Mouse (Mus musculus) stomach, embryonic 14.5 days (tissue): ENCODE measurements around the gene Adipoq. TPM values are rescaled to one million over a fixed set of nuclear protein-coding genes. Genes with fewer than 3 reads are reported as not detected.
"Not testable (repeated sequence)": the region's sequence is repeated elsewhere in the genome, so short reads cannot be mapped to it uniquely, and the experiment has no call there.

Experiments used
- ATAC-seq: fragments of 200-750 bp; cut with Nextera tagmentation; 2 replicates; pipeline ENCODE4 v1.8.0; 2017; ENCODE audit warnings: low read depth, moderate TSS enrichment; ENCODE audit not compliant: insufficient number of reproducible peaks, insufficient read depth, low FRiP score
- H3K27ac ChIP-seq: fragments of 300-500 bp; sonication (generic); 2 replicates; pipeline ENCODE4 v1.5.1; 2014; ENCODE audit warnings: mild to moderate bottlenecking, low read length, moderate library complexity, mixed read lengths
- H3K27me3 ChIP-seq: fragments of 300-500 bp; sonication (generic); 2 replicates; pipeline ENCODE4 v1.6.1; 2014; ENCODE audit warnings: low read length, control low read depth, mixed read lengths; ENCODE audit not compliant: control insufficient read depth, insufficient read depth
- H3K36me3 ChIP-seq: fragments of 300-500 bp; sonication (generic); 2 replicates; pipeline ENCODE4 v1.6.1; 2014; ENCODE audit warnings: mild to moderate bottlenecking, control low read depth, low read length, moderate library complexity, mixed read lengths; ENCODE audit not compliant: control insufficient read depth, insufficient read depth
- H3K4me1 ChIP-seq: fragments of 300-500 bp; sonication (generic); 2 replicates; pipeline ENCODE4 v1.6.1; 2014; ENCODE audit warnings: low read length, control low read depth, mixed read lengths; ENCODE audit not compliant: control insufficient read depth, insufficient read depth
- H3K4me2 ChIP-seq: fragments of 300-500 bp; sonication (generic); replicated peaks from 2 replicates; pipeline ENCODE4 v1.6.1; 2014; ENCODE audit warnings: low read depth, low read length, control low read depth
- H3K4me3 ChIP-seq: fragments of 300-500 bp; sonication (generic); 2 replicates; pipeline ENCODE4 v1.5.1; 2014; ENCODE audit warnings: low read depth, low read length, control low read depth
- H3K9ac ChIP-seq: fragments of 300-500 bp; sonication (generic); replicated peaks from 2 replicates; pipeline ENCODE4 v1.6.1; 2014; ENCODE audit warnings: low read depth, mild to moderate bottlenecking, control low read depth, low read length, moderate library complexity, mixed read lengths
- H3K9me3 ChIP-seq: fragments of 300-500 bp; sonication (generic); 2 replicates; pipeline ENCODE4 v1.6.1; 2016; ENCODE audit warnings: low read depth, low read length, control low read depth; ENCODE audit not compliant: control insufficient read depth
- WGBS: fragments of 180-500 bp; shearing (Covaris S2); extraction: QIAGEN DNeasy Blood & Tissue Kit; methylation state at CpG from one replicate; pipeline ENCODE4 v1.1.7; 2014; 5-methylcytosine and 5-hydroxymethylcytosine counted together
- polyA plus RNA-seq: library from polyadenylated mRNA; unstranded; fragments of >200 nt; fragmentation: Nextera tagmentation; extraction: Ambion mirVana; gene quantifications from 2 replicates; pipeline ENCODE4 v1.2.1, GENCODE M21; 2014

Gene Adipoq
- not detected in 2 replicates for polyA plus RNA-seq

DNA sequence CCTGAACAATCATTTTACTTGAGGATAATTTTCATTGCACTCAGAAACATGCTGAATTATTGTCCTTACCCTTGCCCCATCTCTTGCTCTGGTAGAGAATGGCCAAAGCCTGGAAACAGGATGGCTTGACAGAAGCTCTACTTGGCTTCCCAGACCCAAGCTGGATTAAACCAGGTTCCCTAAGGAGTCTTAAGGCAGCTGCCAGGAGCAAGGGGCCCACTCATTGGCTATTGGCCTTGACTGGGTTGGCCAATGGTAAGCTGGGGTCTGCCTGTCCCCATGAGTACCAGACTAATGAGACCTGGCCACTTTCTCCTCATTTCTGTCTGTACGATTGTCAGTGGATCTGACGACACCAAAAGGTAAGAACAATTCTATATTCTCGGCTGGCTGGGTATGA lies at the start of gene Adipoq:
Gene Adipoq (plus strand): TSS at position 257 of the 400 bp plus-strand sequence.
- H3K27ac ChIP-seq: no peak within 1 kb of the TSS
- WGBS: 88% methylated on average over 3 of the region's 3 CpGs

DNA sequence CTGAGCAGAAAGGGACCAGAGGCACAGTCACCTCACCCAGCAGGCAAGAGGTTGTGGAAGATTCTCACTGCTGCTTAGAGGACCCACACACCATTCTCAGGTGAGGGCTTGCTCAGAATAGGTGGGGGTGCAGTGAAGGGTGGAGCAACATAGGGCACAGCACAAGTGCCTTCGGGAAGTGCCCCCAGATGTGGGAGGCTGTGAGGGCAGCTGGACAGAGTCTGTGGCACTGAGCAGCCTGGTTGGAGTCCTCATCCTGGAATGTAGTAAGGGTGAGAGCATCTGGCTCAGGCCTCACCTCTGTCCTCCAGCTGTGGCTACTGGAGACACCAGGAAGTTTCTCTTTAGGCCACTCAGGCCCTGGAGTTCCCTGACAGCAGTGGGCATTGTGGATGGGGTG lies 49.5 kb upstream of the Adipoq start:
- not testable (repeated sequence) for H3K9ac ChIP-seq, H3K4me2 ChIP-seq, H3K36me3 ChIP-seq, H3K27me3 ChIP-seq, H3K9me3 ChIP-seq, H3K27ac ChIP-seq, ATAC-seq, H3K4me3 ChIP-seq
- H3K4me1 ChIP-seq: peaks cover 11% of the 10 kb centered on the region
- 82% methylated on average over 1 of the region's 1 CpGs for WGBS

More for the DNA sequence above, at the start of gene Adipoq:
- H3K27me3 ChIP-seq: no peaks in the 10 kb centered on the region
- no peak for ATAC-seq
- H3K36me3 ChIP-seq: no peaks in the 10 kb centered on the region
- H3K4me2 ChIP-seq: no peak within 1 kb of the TSS
- no peak within 1 kb of the TSS for H3K9ac ChIP-seq
- H3K4me1 ChIP-seq: no peaks in the 10 kb centered on the region
- H3K9me3 ChIP-seq: no peaks in the 10 kb centered on the region
- H3K4me3 ChIP-seq: no peak within 1 kb of the TSS

DNA sequence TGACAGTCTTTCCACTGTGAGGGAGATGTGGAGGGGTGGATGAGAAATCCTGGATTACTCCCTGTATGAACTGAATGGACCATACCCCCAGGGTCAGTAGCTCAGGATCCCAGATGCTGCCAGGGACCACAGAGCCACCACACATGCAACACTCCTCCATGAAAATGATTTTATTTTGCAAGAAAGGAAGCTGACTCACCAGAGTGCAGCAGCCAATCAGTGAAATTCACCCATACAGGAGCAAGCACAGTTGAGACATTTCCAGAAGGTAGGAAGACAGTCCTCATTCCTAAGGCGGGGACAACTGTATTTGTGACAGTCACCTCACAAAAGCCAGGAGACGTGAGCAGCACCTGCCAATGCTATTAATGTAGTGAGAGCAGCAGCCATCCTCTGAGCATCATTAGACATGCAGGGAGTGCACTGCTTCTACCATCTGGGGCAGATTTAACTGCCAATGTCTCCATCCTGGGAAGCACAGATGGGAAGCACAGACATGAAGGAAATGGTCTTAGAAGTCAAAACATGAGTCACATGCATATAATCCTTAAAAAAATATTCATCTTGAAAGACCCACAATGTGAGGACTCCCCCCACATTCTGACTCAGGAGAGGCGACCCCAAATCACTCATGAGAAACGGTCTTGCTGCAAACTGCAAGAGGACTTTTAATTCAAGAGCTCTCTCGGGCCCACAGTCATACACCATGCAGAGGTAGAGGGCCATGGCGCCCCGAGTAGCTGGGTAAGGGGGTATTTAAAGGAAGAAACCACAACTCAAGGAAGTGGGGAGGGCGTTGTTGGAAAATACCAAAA lies 48.8 kb upstream of the Adipoq start:
- not testable (repeated sequence) for H3K9ac ChIP-seq, H3K27ac ChIP-seq, H3K27me3 ChIP-seq, ATAC-seq, H3K9me3 ChIP-seq, H3K36me3 ChIP-seq, H3K4me2 ChIP-seq, H3K4me3 ChIP-seq
- WGBS: 86% methylated on average over 8 of the region's 8 CpGs
- peaks cover 11% of the 10 kb centered on the region for H3K4me1 ChIP-seq

DNA sequence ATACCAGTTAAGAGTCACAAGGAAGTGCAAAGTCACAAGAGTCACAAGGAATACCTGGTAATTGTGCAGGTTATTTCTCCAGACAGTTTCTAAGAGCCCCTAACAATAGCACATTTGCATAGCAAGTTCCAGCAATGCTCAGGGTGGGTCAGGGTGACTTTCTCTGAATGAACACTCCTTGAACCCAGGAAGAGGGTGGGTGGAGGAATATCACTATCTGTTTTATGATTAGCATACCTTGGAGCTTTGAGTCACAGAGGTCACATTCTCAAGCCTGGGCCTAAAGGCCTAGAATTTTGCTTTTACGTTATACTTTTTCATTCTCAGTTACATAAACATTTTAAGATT lies 48.3 kb upstream of the Adipoq start:
- not testable (repeated sequence) for H3K27me3 ChIP-seq, H3K36me3 ChIP-seq, ATAC-seq, H3K4me2 ChIP-seq, H3K9me3 ChIP-seq, H3K9ac ChIP-seq, H3K27ac ChIP-seq, H3K4me3 ChIP-seq
- peaks cover 16% of the 10 kb centered on the region for H3K4me1 ChIP-seq
- 95% methylated on average over 1 of the region's 1 CpGs for WGBS

DNA sequence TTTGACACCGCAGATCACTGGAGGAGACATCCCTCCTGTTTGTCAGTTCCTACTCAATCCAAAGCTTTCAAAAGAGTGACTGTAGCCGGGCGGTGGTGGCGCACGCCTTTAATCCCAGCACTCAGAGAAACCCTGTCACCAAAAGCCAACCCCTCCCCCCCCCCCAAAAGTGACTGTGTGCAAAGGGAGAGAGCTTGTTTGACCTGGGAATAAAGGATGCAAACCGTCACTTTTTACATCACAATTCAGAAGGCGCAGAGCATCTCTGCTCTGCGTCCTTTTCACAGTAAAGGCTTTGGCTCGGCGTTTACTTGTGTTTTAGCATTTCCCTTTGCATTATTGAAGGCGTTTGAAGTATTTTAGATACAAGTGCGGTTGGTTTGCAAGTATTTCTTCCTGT lies 46.7 kb upstream of the Adipoq start:
- 8% methylated on average over 12 of the region's 12 CpGs for WGBS
- Histone ChIP-seq H3K9ac (0 out of 2 replicates have a peak overlapping the region, but pooled peaks have one; percentile 25), H3K4me1 (peaks cover 17% of the 10 kb centered on the region), H3K27me3 (no peaks in the 10 kb centered on the region), H3K36me3 (no peaks in the 10 kb centered on the region), H3K4me3 (peak overlapping the region; percentile 33), H3K27ac (no peak overlapping the region), H3K9me3 (no peaks in the 10 kb centered on the region), H3K4me2 (peak overlapping the region; percentile 63)
- ATAC-seq: no peak

DNA sequence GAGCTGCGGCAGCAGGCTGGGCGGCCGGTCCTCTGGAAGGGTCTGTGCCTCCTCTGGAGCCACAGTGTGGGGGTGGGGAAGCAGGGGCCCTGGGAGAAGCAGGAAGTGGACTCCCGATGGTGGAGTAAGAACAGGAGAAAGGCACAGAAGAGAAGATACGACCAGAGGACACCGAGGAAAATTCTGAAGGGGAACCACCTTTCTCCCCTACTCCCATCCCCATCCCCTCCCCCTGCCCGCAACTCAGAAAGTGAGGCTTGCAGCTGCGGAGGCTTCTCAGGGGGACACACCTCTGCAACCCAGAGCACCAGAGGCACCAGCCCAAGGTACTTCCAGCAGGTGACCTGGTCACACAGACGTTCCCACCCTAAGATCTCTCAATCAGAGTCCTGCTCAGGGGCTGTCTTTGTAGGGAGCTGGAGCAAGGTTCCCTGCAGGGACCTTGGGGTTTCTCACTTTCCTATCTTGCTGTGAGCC lies 46.2 kb upstream of the Adipoq start:
- peaks cover 17% of the 10 kb centered on the region for H3K4me1 ChIP-seq
- 3% methylated on average over 9 of the region's 9 CpGs for WGBS
- ATAC-seq: no peak; the same call in 1 of the 2 replicates
- no peaks in the 10 kb centered on the region for H3K27me3 ChIP-seq
- H3K9ac ChIP-seq: peak overlapping the region; percentile 25; the same call in 1 of the 2 replicates
- H3K9me3 ChIP-seq: no peaks in the 10 kb centered on the region
- H3K27ac ChIP-seq: 0 out of 2 replicates have a peak overlapping the region, but pooled peaks have one; percentile 15
- H3K4me3 ChIP-seq: peak overlapping the region; percentile 33
- no peaks in the 10 kb centered on the region for H3K36me3 ChIP-seq
- peak overlapping the region; percentile 63 for H3K4me2 ChIP-seq

DNA sequence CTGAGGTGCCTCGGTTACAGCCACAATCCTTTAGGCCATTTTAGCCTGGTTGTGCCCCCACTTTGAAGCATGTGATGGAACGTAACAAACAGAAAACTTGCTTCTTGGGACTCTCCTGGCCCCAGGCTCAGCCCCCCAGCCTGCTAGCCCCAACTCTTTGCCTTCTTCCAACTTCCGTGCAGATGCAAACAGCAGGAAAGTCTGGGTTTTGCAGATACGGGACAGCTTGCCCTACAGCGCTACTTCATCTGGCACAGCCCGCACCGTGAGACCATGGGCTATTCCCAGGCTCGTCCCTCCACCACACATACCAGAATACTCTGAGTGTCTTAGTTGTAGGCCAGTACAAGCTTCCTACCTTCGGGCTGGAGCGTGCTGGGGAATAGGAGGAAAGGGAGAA lies 45.7 kb upstream of the Adipoq start:
- Histone ChIP-seq H3K4me3 (peak overlapping the region; percentile 33), H3K27me3 (no peaks in the 10 kb centered on the region), H3K9me3 (no peaks in the 10 kb centered on the region), H3K4me1 (peaks cover 17% of the 10 kb centered on the region), H3K9ac (peak overlapping the region; percentile 25; the same call in 1 of the 2 replicates), H3K36me3 (no peaks in the 10 kb centered on the region), H3K27ac (no peak overlapping the region), H3K4me2 (peak overlapping the region; percentile 63)
- no peak for ATAC-seq
- WGBS: 19% methylated on average over 10 of the region's 10 CpGs

DNA sequence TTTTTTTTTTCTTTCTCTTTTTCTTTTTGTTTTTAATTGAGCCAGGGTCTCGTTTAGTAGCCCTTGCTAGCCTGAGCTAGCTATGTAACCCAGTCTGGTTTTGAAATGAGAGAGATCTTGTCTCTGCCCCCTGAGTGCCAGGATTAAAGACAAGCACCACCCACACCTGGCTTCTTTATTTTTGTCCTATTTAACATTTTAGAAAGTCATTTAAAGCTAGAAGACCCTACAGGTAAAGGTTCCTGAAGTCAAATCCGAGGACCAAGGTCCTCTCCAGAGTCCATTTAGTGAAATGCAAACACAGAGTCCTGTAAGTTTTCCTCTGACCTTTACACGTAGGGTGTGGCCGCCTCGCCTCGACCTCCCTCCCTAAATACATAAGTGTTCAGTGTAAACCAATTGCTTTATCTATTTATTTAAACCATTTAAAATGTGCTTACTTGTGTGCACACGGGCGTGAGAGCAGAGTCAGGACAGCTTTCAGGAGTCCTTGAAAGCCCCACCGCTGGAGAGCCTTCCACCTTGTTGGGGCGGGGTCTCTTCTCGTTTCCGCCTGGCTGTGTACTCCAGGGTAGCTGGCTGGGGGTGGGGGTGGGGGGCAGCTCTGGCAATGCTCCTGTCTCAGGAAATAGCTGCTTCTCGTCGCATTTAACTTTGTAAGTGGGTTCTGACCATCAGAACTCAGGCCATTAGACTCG lies 43.8 kb upstream of the Adipoq start:
- H3K4me1 ChIP-seq: peaks cover 17% of the 10 kb centered on the region
- H3K36me3 ChIP-seq: no peaks in the 10 kb centered on the region
- H3K4me3 ChIP-seq: peak overlapping the region; percentile 27
- no peaks in the 10 kb centered on the region for H3K9me3 ChIP-seq
- peak overlapping the region; percentile 49 for H3K4me2 ChIP-seq
- H3K27ac ChIP-seq: no peak overlapping the region
- H3K9ac ChIP-seq: 0 out of 2 replicates have a peak overlapping the region, but pooled peaks have one; percentile 14
- ATAC-seq: peak; percentile 54; the same call in 1 of the 2 replicates
- no peaks in the 10 kb centered on the region for H3K27me3 ChIP-seq
- WGBS: 12% methylated on average over 15 of the region's 15 CpGs
